Mouse (Mus musculus): ENCODE results near the gene Htr1f. TPM values are rescaled to one million over a fixed set of nuclear protein-coding genes. Genes with fewer than 3 reads are reported as not detected.

The Htr1f gene
- polyA plus RNA-seq, 1 experiment = not detected

GRCm38 (mm10) chr16:64907112-64907511 lies 198.5 kb downstream of the Htr1f start:
- Histone ChIP-seq H3K4me3 (ENCODE audit: low read depth, low read length) (no peak overlapping the region), H3K27me3 (ENCODE audit: control insufficient read depth, insufficient read depth, low read length) (no peaks in the 10 kb centered on the region), H3K27ac (ENCODE audit: insufficient read depth, low read depth, low read length) (no peak overlapping the region), H3K4me1 (ENCODE audit: control insufficient read depth, insufficient read depth, insufficient read length, low read length) (no peaks in the 10 kb centered on the region), H3K36me3 (ENCODE audit: control insufficient read depth, insufficient read depth, low read length) (no peaks in the 10 kb centered on the region)
- 8% methylated on average over 3 of the region's 3 CpGs for WGBS
- TF ChIP-seq CTCF (IDR thresholded peaks at IDR 0.05; ENCODE audit: extremely low read depth, insufficient read length, insufficient replicate concordance, low read depth, low read length) = no peak
- TF ChIP-seq POLR2A (IDR thresholded peaks at IDR 0.05; ENCODE audit: low read depth, low read length) = no peak

GRCm38 (mm10) chr16:64903328-64903727 lies 202.3 kb downstream of the Htr1f start:
- Histone ChIP-seq H3K4me1 (ENCODE audit: control insufficient read depth, insufficient read depth, insufficient read length, low read length) (no peaks in the 10 kb centered on the region), H3K36me3 (ENCODE audit: control insufficient read depth, insufficient read depth, low read length) (no peaks in the 10 kb centered on the region), H3K27ac (ENCODE audit: insufficient read depth, low read depth, low read length) (no peak overlapping the region), H3K27me3 (ENCODE audit: control insufficient read depth, insufficient read depth, low read length) (no peaks in the 10 kb centered on the region), H3K4me3 (ENCODE audit: low read depth, low read length) (no peak overlapping the region)
- WGBS = 9% methylated on average over 2 of the region's 2 CpGs
- TF ChIP-seq POLR2A (IDR thresholded peaks at IDR 0.05; ENCODE audit: low read depth, low read length) (no peak), CTCF (IDR thresholded peaks at IDR 0.05; ENCODE audit: extremely low read depth, insufficient read length, insufficient replicate concordance, low read depth, low read length) (no peak)

- WGBS = 65% methylated on average over 2 of the region's 2 CpGs
- no peaks in the 10 kb centered on the region for H3K36me3 ChIP-seq (ENCODE audit: control insufficient read depth, insufficient read depth, low read length)
- no peaks in the 10 kb centered on the region for H3K27me3 ChIP-seq (ENCODE audit: control insufficient read depth, insufficient read depth, low read length)
- no peaks in the 10 kb centered on the region for H3K4me1 ChIP-seq (ENCODE audit: control insufficient read depth, insufficient read depth, insufficient read length, low read length)
- TF ChIP-seq CTCF (IDR thresholded peaks at IDR 0.05; ENCODE audit: extremely low read depth, insufficient read length, insufficient replicate concordance, low read depth, low read length) (peak; percentile 34; the same call in 1 of the 2 replicates), POLR2A (IDR thresholded peaks at IDR 0.05; ENCODE audit: low read depth, low read length) (no peak)
- H3K27ac ChIP-seq (ENCODE audit: insufficient read depth, low read depth, low read length) = no peak overlapping the region
- no peak overlapping the region for H3K4me3 ChIP-seq (ENCODE audit: low read depth, low read length)
Observed at GRCm38 (mm10) chr16:64899084-64899483, 206.6 kb downstream of the Htr1f start.

- Histone ChIP-seq H3K27ac (ENCODE audit: insufficient read depth, low read depth, low read length) (no peak overlapping the region), H3K4me3 (ENCODE audit: low read depth, low read length) (no peak overlapping the region), H3K27me3 (ENCODE audit: control insufficient read depth, insufficient read depth, low read length) (no peaks in the 10 kb centered on the region), H3K36me3 (ENCODE audit: control insufficient read depth, insufficient read depth, low read length) (no peaks in the 10 kb centered on the region), H3K4me1 (ENCODE audit: control insufficient read depth, insufficient read depth, insufficient read length, low read length) (no peaks in the 10 kb centered on the region)
- WGBS = 97% methylated on average over 3 of the region's 3 CpGs
- no peak for TF ChIP-seq POLR2A (IDR thresholded peaks at IDR 0.05; ENCODE audit: low read depth, low read length)
- TF ChIP-seq CTCF (IDR thresholded peaks at IDR 0.05; ENCODE audit: extremely low read depth, insufficient read length, insufficient replicate concordance, low read depth, low read length) = no peak
Observed at GRCm38 (mm10) chr16:64889496-64889895, 216.2 kb downstream of the Htr1f start.

- TF ChIP-seq POLR2A (IDR thresholded peaks at IDR 0.05; ENCODE audit: low read depth, low read length) = no peak
- no peak for TF ChIP-seq CTCF (IDR thresholded peaks at IDR 0.05; ENCODE audit: extremely low read depth, insufficient read length, insufficient replicate concordance, low read depth, low read length)
- 57% methylated on average over 4 of the region's 4 CpGs for WGBS
- Histone ChIP-seq H3K4me1 (ENCODE audit: control insufficient read depth, insufficient read depth, insufficient read length, low read length) (peaks cover 6% of the 10 kb centered on the region; the same call in 1 of the 2 replicates), H3K36me3 (ENCODE audit: control insufficient read depth, insufficient read depth, low read length) (no peaks in the 10 kb centered on the region), H3K4me3 (ENCODE audit: low read depth, low read length) (no peak overlapping the region), H3K27ac (ENCODE audit: insufficient read depth, low read depth, low read length) (no peak overlapping the region), H3K27me3 (ENCODE audit: control insufficient read depth, insufficient read depth, low read length) (no peaks in the 10 kb centered on the region)
Observed at GRCm38 (mm10) chr16:64885547-64885946, 220.1 kb downstream of the Htr1f start.

- Histone ChIP-seq H3K4me3 (ENCODE audit: low read depth, low read length) (no peak overlapping the region), H3K27me3 (ENCODE audit: control insufficient read depth, insufficient read depth, low read length) (no peaks in the 10 kb centered on the region), H3K27ac (ENCODE audit: insufficient read depth, low read depth, low read length) (no peak overlapping the region), H3K36me3 (ENCODE audit: control insufficient read depth, insufficient read depth, low read length) (no peaks in the 10 kb centered on the region), H3K4me1 (ENCODE audit: control insufficient read depth, insufficient read depth, insufficient read length, low read length) (peaks cover 6% of the 10 kb centered on the region; the same call in 1 of the 2 replicates)
- 47% methylated on average over 3 of the region's 3 CpGs for WGBS
- TF ChIP-seq CTCF (IDR thresholded peaks at IDR 0.05; ENCODE audit: extremely low read depth, insufficient read length, insufficient replicate concordance, low read depth, low read length) = no peak
Observed at GRCm38 (mm10) chr16:64885142-64885541, 220.5 kb downstream of the Htr1f start.

- Histone ChIP-seq H3K27me3 (ENCODE audit: control insufficient read depth, insufficient read depth, low read length) (no peaks in the 10 kb centered on the region), H3K4me3 (ENCODE audit: low read depth, low read length) (no peak overlapping the region), H3K4me1 (ENCODE audit: control insufficient read depth, insufficient read depth, insufficient read length, low read length) (peaks cover 6% of the 10 kb centered on the region; the same call in 1 of the 2 replicates), H3K27ac (ENCODE audit: insufficient read depth, low read depth, low read length) (no peak overlapping the region), H3K36me3 (ENCODE audit: control insufficient read depth, insufficient read depth, low read length) (no peaks in the 10 kb centered on the region)
- WGBS = 2% methylated on average over 3 of the region's 3 CpGs
- TF ChIP-seq CTCF (IDR thresholded peaks at IDR 0.05; ENCODE audit: extremely low read depth, insufficient read length, insufficient replicate concordance, low read depth, low read length) = no peak
- TF ChIP-seq POLR2A (IDR thresholded peaks at IDR 0.05; ENCODE audit: low read depth, low read length) = no peak
Observed at GRCm38 (mm10) chr16:64884420-64884838, 221.2 kb downstream of the Htr1f start.
